Mouse (Mus musculus) liver, embryonic 11.5 days (tissue): ENCODE measurements at regions not wholly inside any gene's neighbourhood (a gene's known extent, or its start where the extent isn't known, plus 50 kb on each side); places are given as distances from the start of the nearest gene placed in this dataset.

Source experiments
- ATAC-seq: fragments of 200-750 bp; cut with Nextera tagmentation; replicated peaks from 2 replicates; pipeline ENCODE4 v1.8.0; 2017; ENCODE audit warnings: moderate number of reproducible peaks, mild to moderate bottlenecking, moderate TSS enrichment, moderate library complexity; ENCODE audit not compliant: low FRiP score
- DNase-seq: peaks from one replicate; pipeline ENCODE4 v3.0.0-alpha.2; 2017; ENCODE audit warnings: low spot score
- H3K27ac ChIP-seq: fragments of 300-500 bp; sonication (generic); 2 replicates; pipeline ENCODE4 v1.5.1; 2014; ENCODE audit warnings: mild to moderate bottlenecking, low read depth, low read length, control low read depth
- H3K27me3 ChIP-seq: fragments of 300-500 bp; sonication (generic); replicated peaks from 2 replicates; pipeline ENCODE4 v1.6.1; 2014; ENCODE audit warnings: low read length, mixed read lengths; ENCODE audit not compliant: control insufficient read depth, insufficient read depth
- H3K36me3 ChIP-seq: fragments of 300-500 bp; sonication (generic); 2 replicates; pipeline ENCODE4 v1.6.1; 2014; ENCODE audit warnings: mild to moderate bottlenecking, low read length, moderate library complexity, mixed read lengths; ENCODE audit not compliant: control insufficient read depth, insufficient read depth
- H3K4me1 ChIP-seq: fragments of 300-500 bp; sonication (generic); replicated peaks from 2 replicates; pipeline ENCODE4 v1.6.1; 2014; ENCODE audit warnings: low read length, mixed read lengths; ENCODE audit not compliant: control insufficient read depth, insufficient read depth
- H3K4me2 ChIP-seq: fragments of 300-500 bp; sonication (generic); 2 replicates; pipeline ENCODE4 v1.6.1; 2014; ENCODE audit warnings: mild to moderate bottlenecking, control low read depth, moderate library complexity
- H3K4me3 ChIP-seq: fragments of 300-500 bp; sonication (generic); 2 replicates; pipeline ENCODE4 v1.5.1; 2014; ENCODE audit warnings: low read depth, low read length, control low read depth
- H3K9ac ChIP-seq: fragments of 300-500 bp; sonication (generic); 2 replicates; pipeline ENCODE4 v1.6.1; 2014; ENCODE audit warnings: low read depth, low read length, control low read depth
- H3K9me3 ChIP-seq: fragments of 300-500 bp; sonication (generic); 2 replicates; pipeline ENCODE4 v1.6.1; 2016; ENCODE audit warnings: low read length, inconsistent platforms, mixed read lengths; ENCODE audit not compliant: control insufficient read depth
- WGBS: fragments of 180-500 bp; shearing (Covaris S2); extraction: QIAGEN DNeasy Blood & Tissue Kit; methylation state at CpG from one replicate; pipeline ENCODE4 v1.1.7; 2014; 5-methylcytosine and 5-hydroxymethylcytosine counted together

DNA sequence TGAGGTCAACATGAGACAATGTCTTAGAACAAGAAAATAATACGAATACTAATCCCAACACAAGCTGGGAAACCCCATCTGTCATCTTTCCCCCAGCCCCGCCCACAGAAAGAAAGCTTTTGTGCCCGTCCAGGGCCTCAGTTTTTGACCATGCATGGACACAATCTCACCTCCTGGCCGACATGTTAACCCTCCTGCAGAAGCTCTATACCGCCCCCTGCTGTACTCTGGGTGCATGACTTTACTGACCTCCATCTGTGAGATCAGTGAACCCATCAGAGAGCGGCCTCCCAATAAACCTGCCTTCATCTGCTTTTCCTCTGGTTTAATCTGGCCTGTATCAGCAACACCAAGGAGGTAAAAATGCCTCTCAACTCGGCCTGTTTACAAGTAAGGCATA lies 109.6 kb upstream of the Tbc1d5 start:
- no peak overlapping the region for H3K9ac ChIP-seq
- ATAC-seq (no peak), DNase-seq (peak; percentile 34)
- H3K9me3 ChIP-seq = no peaks in the 10 kb centered on the region
- 69% methylated on average over 7 of the region's 7 CpGs for whole genome bisulfite sequencing
- no peak overlapping the region for H3K4me2 ChIP-seq
- H3K27me3 ChIP-seq = no peaks in the 10 kb centered on the region
- no peaks in the 10 kb centered on the region for H3K36me3 ChIP-seq
- H3K4me3 ChIP-seq = no peak overlapping the region
- no peak overlapping the region for H3K27ac ChIP-seq
- no peaks in the 10 kb centered on the region for H3K4me1 ChIP-seq

DNA sequence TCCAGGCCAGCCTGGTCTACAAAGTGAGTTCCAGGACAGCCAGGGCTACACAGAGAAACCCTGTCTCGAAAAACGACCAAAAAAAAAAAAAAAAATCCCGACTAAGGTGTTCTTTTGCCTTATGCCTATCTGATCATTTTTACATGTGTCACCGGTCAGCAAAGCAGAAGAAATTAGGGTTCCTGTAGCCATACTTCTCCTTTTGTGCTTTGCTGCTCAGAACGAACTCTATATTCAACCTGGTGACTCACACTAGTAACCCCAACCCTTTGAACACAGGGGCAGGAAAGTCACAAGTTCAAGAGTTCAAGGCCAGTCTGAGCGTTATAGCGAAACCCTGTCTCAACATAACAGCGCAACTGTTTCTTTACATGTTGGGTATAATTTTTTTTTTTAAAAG lies 108.7 kb upstream of the Tbc1d5 start:
- DNase-seq (no peak), ATAC-seq (no peak)
- H3K27ac ChIP-seq = no peak overlapping the region
- H3K9ac ChIP-seq = no peak overlapping the region
- H3K27me3 ChIP-seq = no peaks in the 10 kb centered on the region
- H3K4me3 ChIP-seq = no peak overlapping the region
- H3K9me3 ChIP-seq = no peaks in the 10 kb centered on the region
- no peak overlapping the region for H3K4me2 ChIP-seq
- H3K4me1 ChIP-seq = no peaks in the 10 kb centered on the region
- H3K36me3 ChIP-seq = no peaks in the 10 kb centered on the region
- WGBS = 86% methylated on average over 8 of the region's 8 CpGs

DNA sequence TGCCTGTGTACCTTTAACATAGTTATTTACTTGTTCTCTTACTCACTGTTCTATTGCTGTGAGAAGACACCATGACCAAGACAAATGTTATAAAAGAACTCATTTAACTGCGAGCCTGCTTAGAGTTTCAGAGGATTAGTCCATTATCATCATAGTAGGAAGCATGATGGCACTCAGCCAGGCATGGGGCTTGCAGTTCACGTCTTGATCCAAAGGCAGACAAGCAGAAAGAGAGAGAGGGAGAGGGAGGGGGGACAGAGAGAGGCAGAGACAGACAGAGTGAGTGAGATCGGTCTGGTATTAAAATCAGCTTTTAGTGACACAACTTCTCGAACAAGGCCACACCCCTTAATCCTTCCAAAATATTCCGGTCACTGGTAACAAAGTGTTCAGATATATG lies 106.2 kb upstream of the Tbc1d5 start:
- Histone ChIP-seq H3K36me3 (no peaks in the 10 kb centered on the region), H3K4me2 (no peak overlapping the region), H3K27me3 (no peaks in the 10 kb centered on the region), H3K9me3 (no peaks in the 10 kb centered on the region), H3K4me3 (no peak overlapping the region), H3K4me1 (no peaks in the 10 kb centered on the region), H3K27ac (no peak overlapping the region), H3K9ac (no peak overlapping the region)
- ATAC-seq = no peak
- 79% methylated on average over 5 of the region's 5 CpGs for WGBS
- no peak for DNase-seq

DNA sequence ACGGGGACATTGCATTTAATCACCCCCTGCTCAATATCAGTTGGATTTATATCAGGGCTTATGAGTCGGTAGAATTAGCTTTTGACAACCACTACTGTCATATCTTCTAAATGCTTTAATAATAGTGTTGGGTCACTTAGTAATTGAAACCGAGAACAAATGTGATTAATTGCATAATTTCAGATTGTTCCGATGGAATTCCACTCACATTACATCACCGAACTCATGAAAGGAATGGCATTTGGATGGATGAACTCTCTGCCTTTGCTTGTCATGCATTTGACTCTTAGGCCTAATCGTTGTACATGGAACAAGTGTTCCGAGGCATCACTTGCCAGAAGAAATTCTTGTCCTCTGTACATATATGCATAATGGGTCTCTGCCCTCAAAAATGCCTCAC lies 99.6 kb upstream of the Tbc1d5 start:
- ATAC-seq = no peak
- Histone ChIP-seq H3K27ac (no peak overlapping the region), H3K4me1 (no peaks in the 10 kb centered on the region), H3K9me3 (no peaks in the 10 kb centered on the region), H3K9ac (no peak overlapping the region), H3K4me2 (no peak overlapping the region), H3K4me3 (no peak overlapping the region), H3K36me3 (no peaks in the 10 kb centered on the region), H3K27me3 (no peaks in the 10 kb centered on the region)
- DNase-seq = no peak
- WGBS = 82% methylated on average over 7 of the region's 7 CpGs

DNA sequence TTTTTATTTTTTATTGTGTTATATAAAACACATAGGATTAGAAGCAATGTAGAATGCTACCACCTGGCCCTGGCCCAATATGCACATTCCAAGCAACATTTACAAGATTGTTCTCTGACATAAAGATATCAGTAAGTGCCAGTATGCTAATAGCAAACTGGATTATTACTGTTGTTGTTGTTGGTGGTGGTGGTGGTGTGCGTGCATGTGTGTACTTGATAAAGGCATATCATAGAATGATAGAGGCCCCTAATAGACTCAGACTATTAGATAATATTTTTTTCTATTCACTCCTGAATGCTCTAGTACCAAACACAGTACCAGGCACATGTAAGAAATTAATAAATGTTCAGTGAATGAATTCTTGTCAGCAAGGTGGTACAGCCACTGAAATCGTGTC lies 98.9 kb upstream of the Tbc1d5 start:
- no peak for DNase-seq
- H3K27me3 ChIP-seq = no peaks in the 10 kb centered on the region
- no peak overlapping the region for H3K27ac ChIP-seq
- no peaks in the 10 kb centered on the region for H3K36me3 ChIP-seq
- H3K4me3 ChIP-seq = no peak overlapping the region
- H3K4me1 ChIP-seq = no peaks in the 10 kb centered on the region
- H3K9ac ChIP-seq = no peak overlapping the region
- peak; percentile 56 for ATAC-seq
- no peaks in the 10 kb centered on the region for H3K9me3 ChIP-seq
- H3K4me2 ChIP-seq = no peak overlapping the region
- WGBS = 70% methylated on average over 2 of the region's 2 CpGs

DNA sequence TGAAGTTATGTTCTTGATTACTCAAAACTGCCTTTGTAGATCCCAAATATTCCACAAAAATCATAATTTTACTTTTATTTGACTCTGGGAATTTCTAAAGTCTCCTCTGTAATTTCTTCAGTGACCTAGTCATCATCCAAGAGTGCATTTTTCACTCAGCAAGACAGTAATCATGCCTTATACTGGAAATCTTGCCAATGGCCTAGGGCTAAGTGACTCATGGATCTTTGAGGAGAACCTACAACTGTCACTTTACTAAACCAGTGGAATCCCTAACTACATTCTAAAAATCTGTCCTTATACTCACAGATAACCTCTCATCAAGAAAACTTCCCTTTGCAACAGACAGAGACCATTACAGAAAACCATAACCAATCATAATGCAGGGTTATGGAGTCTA lies 98.0 kb upstream of the Tbc1d5 start:
- H3K4me3 ChIP-seq = no peak overlapping the region
- no peak overlapping the region for H3K9ac ChIP-seq
- no peak overlapping the region for H3K27ac ChIP-seq
- no peak overlapping the region for H3K4me2 ChIP-seq
- no peaks in the 10 kb centered on the region for H3K36me3 ChIP-seq
- ATAC-seq = no peak
- H3K4me1 ChIP-seq = no peaks in the 10 kb centered on the region
- no peaks in the 10 kb centered on the region for H3K27me3 ChIP-seq
- DNase-seq = no peak
- H3K9me3 ChIP-seq = no peaks in the 10 kb centered on the region

DNA sequence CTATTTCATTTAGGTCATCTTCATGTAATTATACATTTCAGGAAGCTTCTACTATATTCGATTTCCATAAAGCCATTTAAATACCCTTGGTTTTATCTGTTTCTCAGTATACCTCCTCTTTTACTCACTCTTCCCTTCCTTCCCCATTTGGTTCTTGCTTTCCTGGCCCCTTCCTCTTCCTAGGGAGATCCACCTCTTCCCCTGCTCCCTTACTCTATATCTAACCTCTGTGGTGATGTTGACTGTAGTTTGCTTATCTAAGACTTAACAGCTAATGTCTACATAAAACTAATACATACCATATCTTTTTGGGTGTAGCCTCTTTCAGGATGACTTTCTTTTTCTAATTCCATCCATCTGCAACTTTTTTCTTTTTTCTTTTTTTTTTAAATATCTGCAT lies 92.9 kb upstream of the Tbc1d5 start:
- no peak overlapping the region for H3K9ac ChIP-seq
- WGBS = 62% methylated on average over 1 of the region's 1 CpGs
- H3K4me3 ChIP-seq = no peak overlapping the region
- DNase-seq = no peak
- no peaks in the 10 kb centered on the region for H3K36me3 ChIP-seq
- H3K27ac ChIP-seq = no peak overlapping the region
- no peaks in the 10 kb centered on the region for H3K4me1 ChIP-seq
- H3K27me3 ChIP-seq = no peaks in the 10 kb centered on the region
- no peak overlapping the region for H3K4me2 ChIP-seq
- H3K9me3 ChIP-seq = no peaks in the 10 kb centered on the region
- ATAC-seq = no peak

DNA sequence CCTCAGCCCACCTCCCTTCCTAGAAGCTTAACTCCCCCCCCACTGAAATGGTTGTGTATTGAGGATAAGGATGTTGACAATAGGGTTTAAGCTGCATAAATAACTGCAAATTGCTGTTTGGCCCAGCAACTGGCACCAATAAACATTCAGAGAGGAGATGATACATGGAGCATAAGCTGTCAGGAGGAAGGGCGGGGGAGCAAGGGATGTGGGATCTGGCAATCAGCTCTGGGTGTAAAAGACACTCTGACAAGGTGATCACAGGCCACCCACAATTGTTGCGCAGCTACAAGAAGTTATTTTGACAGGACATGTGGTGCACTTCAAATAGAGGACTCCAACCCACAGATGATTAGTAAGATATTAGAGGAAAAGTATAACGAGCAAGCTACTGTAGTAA lies 83.8 kb upstream of the Tbc1d5 start:
- Histone ChIP-seq H3K9me3 (no peaks in the 10 kb centered on the region), H3K4me1 (no peaks in the 10 kb centered on the region), H3K9ac (no peak overlapping the region), H3K27me3 (no peaks in the 10 kb centered on the region), H3K4me2 (no peak overlapping the region), H3K4me3 (no peak overlapping the region), H3K27ac (no peak overlapping the region), H3K36me3 (no peaks in the 10 kb centered on the region)
- DNase-seq = no peak
- 67% methylated on average over 3 of the region's 3 CpGs for WGBS
- ATAC-seq = no peak

DNA sequence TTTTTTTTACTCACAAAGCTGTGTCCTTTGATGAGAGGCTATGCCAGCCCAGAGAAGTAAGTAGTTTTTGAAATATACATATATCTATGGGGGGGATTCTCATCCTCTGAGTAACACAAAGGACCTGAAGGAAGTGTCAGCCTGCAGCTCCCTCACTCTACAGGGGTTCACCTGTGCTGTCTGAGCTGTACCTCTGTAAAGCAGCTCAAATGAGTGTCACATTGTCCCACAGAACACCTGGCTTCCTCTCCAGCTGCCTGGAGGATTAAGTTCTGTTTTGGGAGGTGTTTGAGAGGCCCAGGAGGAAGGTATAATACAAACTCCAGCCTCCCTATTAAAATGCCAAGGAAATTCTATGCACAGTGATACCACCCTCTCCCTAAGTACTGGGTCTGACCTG lies 83.3 kb upstream of the Tbc1d5 start:
- H3K4me2 ChIP-seq = no peak overlapping the region
- no peak for DNase-seq

More for the DNA sequence above, 83.3 kb upstream of the Tbc1d5 start:
- Histone ChIP-seq H3K27me3 (no peaks in the 10 kb centered on the region), H3K9me3 (no peaks in the 10 kb centered on the region), H3K4me1 (no peaks in the 10 kb centered on the region), H3K36me3 (no peaks in the 10 kb centered on the region), H3K27ac (no peak overlapping the region), H3K4me3 (no peak overlapping the region), H3K9ac (no peak overlapping the region)
- no peak for ATAC-seq
